Mouse (Mus musculus) layer of hippocampus, adult 6 months (tissue): ENCODE results near the gene Sstr1. TPM values are rescaled to one million over a fixed set of nuclear protein-coding genes. Genes with fewer than 3 reads are reported as not detected.

Experiments used
- long read RNA-seq, 2 experiments: library from polyadenylated mRNA; unstranded; transcript quantifications; one replicate each; pipeline ENCODE4 v2.0.0; 2019 to 2020
- polyA plus RNA-seq: library from polyadenylated mRNA; unstranded; fragments of <200 nt; fragmentation: Nextera tagmentation; gene quantifications from 2 replicates; pipeline ENCODE4 v1.2.3, GENCODE M21; 2021

Sstr1 gene
- polyA plus RNA-seq = 3.3 and 4.1 TPM in 2 replicates
- long read RNA-seq, experiment 1, partial matches to known transcripts = 0 of 10 reads
- long read RNA-seq, experiment 1, other reads (novel, unspliced or antisense) = 8 of 10 reads
- long read RNA-seq, experiment 2, partial matches to known transcripts = 0 of 23 reads
- long read RNA-seq, experiment 2, other reads (novel, unspliced or antisense) = 22 of 23 reads

GRCm38 (mm10) chr12:58211163-58212071 is at the start of gene Sstr1:
Gene Sstr1, plus strand, starts transcription at chr12:58211772.

Other genes starting within 250 kb of the Sstr1 start
- 1.4 and 1.8 TPM in 2 replicates for gene Clec14a, start 57.5 kb downstream of the Sstr1 start, polyA plus RNA-seq